Mouse (Mus musculus): ENCODE data around the gene Ccdc155.

Ccdc155 gene

GRCm38 (mm10) chr7:45204380-45205143 lies at the start of gene Ccdc155:
Gene Ccdc155 (minus strand): TSS chr7:45204892.
- peak; percentile 84 for DNase-seq (ENCODE audit: low spot score)

- no peak for DNase-seq (ENCODE audit: low spot score)
Measured at GRCm38 (mm10) chr7:45253806-45254205, 49.1 kb upstream of the Ccdc155 start.

- no peak for DNase-seq (ENCODE audit: low spot score)
Measured at GRCm38 (mm10) chr7:45247666-45248065, 43.0 kb upstream of the Ccdc155 start.

GRCm38 (mm10) chr7:45241389-45241749 lies 36.7 kb upstream of the Ccdc155 start:
- DNase-seq (ENCODE audit: low spot score) = no peak

- no peak for DNase-seq (ENCODE audit: low spot score)
Measured at GRCm38 (mm10) chr7:45240633-45241388, 36.1 kb upstream of the Ccdc155 start, which contains the start of gene Slc6a16. Gene Slc6a16 (plus strand): TSS chr7:45241085.

- no peak for DNase-seq (ENCODE audit: low spot score)
Measured at GRCm38 (mm10) chr7:45240109-45240508, 35.4 kb upstream of the Ccdc155 start.

GRCm38 (mm10) chr7:45238723-45239496 lies 34.2 kb upstream of the Ccdc155 start, which contains the start of gene Cd37:
Gene Cd37 (minus strand): TSS chr7:45239115.
- no peak for DNase-seq (ENCODE audit: low spot score)

- DNase-seq (ENCODE audit: low spot score) = no peak
Measured at GRCm38 (mm10) chr7:45237747-45238699, 33.3 kb upstream of the Ccdc155 start.

- no peak for DNase-seq (ENCODE audit: low spot score)
Measured at GRCm38 (mm10) chr7:45235656-45236180, 31.0 kb upstream of the Ccdc155 start.

- no peak for DNase-seq (ENCODE audit: low spot score)
Measured at GRCm38 (mm10) chr7:45234922-45235571, 30.4 kb upstream of the Ccdc155 start.

- DNase-seq (ENCODE audit: low spot score) = no peak
Measured at GRCm38 (mm10) chr7:45234333-45234841, 29.7 kb upstream of the Ccdc155 start.

- DNase-seq (ENCODE audit: low spot score) = no peak
Measured at GRCm38 (mm10) chr7:45233580-45234332, 29.1 kb upstream of the Ccdc155 start.

GRCm38 (mm10) chr7:45232716-45233465 lies 28.2 kb upstream of the Ccdc155 start:
- DNase-seq (ENCODE audit: low spot score) = no peak

- no peak for DNase-seq (ENCODE audit: low spot score)
Measured at GRCm38 (mm10) chr7:45231941-45232340, 27.2 kb upstream of the Ccdc155 start.

GRCm38 (mm10) chr7:45231192-45231591 lies 26.5 kb upstream of the Ccdc155 start:
- no peak for DNase-seq (ENCODE audit: low spot score)

- DNase-seq (ENCODE audit: low spot score) = no peak
Measured at GRCm38 (mm10) chr7:45229459-45230203, 24.9 kb upstream of the Ccdc155 start.

GRCm38 (mm10) chr7:45229046-45229445 lies 24.4 kb upstream of the Ccdc155 start:
- no peak for DNase-seq (ENCODE audit: low spot score)

- DNase-seq (ENCODE audit: low spot score) = no peak
Measured at GRCm38 (mm10) chr7:45228548-45228947, 23.9 kb upstream of the Ccdc155 start.
